Mouse (Mus musculus) megakaryocyte, embryonic 14.5 days (primary cell): Measurements from ENCODE around the gene Ankrd11. TPM values are rescaled to one million over a fixed set of nuclear protein-coding genes. Genes with fewer than 3 reads are reported as not detected.

Source experiments
- H3K27me3 ChIP-seq: replicated peaks from 2 replicates; pipeline ENCODE3; 2012; ENCODE audit warnings: inconsistent platforms
- H3K36me3 ChIP-seq: replicated peaks from 2 replicates; pipeline ENCODE3; 2012; ENCODE audit warnings: low read length, inconsistent platforms, mixed read lengths
- H3K4me1 ChIP-seq: 2 replicates; pipeline ENCODE4 v1.6.1; 2012; ENCODE audit warnings: inconsistent platforms
- H3K4me3 ChIP-seq: replicated peaks from 2 replicates; pipeline ENCODE3; 2012; ENCODE audit warnings: moderate library complexity, mild to moderate bottlenecking, inconsistent platforms
- H3K9me3 ChIP-seq: 2 replicates; pipeline ENCODE4 v1.6.1; 2012; ENCODE audit warnings: inconsistent platforms
- FLI1 ChIP-seq: IDR thresholded peaks from 2 replicates; pipeline ENCODE4 v1.6.1; 2012; ENCODE audit warnings: low read length, inconsistent platforms, mixed read lengths
- GATA1 ChIP-seq: IDR thresholded peaks from 3 replicates; pipeline ENCODE4 v1.6.1; 2012; ENCODE audit warnings: mixed read lengths, low read length, inconsistent platforms, borderline replicate concordance
- polyA plus RNA-seq: library from polyadenylated mRNA; stranded (reverse); fragments of >175 nt; gene quantifications from 2 replicates; pipeline ENCODE4 v1.2.3, GENCODE M21; 2012; ENCODE audit warnings: low replicate concordance; ENCODE audit not compliant: insufficient read depth

Gene Ankrd11
- polyA plus RNA-seq, 1 experiment: 49.4 TPM

DNA sequence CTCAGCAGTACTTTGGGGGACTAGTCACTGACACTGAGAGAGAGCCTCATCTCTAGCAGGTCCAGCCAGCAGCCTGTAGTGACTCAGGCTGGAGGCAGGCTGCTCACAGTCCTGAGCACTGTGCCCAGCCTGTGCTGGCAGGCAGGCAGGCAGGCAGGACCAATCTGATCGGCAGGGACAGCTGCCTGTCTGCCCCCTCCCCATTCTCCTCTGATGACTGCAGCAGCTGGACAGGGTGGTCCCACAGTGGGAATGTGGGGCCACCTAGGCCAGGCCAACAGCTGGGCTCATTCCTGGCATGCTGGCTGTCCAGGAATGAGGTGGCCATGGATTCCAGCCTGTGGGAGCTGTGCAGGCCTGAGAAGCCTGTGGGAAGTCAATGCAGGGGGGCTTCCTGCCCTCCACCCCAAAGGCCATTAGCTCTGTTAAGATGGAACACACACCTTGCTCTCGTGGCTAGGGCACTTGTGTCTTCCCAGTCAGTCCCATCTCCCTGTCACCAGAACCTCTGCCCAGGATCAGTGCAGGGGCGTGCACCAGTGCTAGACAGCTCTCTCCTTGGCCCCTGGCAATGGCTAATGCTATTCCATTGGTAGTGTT, 191.3 kb downstream of the Ankrd11 start:
- no peaks in the 10 kb centered on the region for H3K36me3 ChIP-seq
- H3K4me1 ChIP-seq: peaks cover 25% of the 10 kb centered on the region
- H3K27me3 ChIP-seq: peaks cover 98% of the 10 kb centered on the region
- H3K4me3 ChIP-seq: no peak overlapping the region
- TF ChIP-seq GATA1 (no peak), FLI1 (no peak)
- 0 out of 2 replicates have a peak, but pooled peaks cover 5% of the 10 kb centered on the region for H3K9me3 ChIP-seq

DNA sequence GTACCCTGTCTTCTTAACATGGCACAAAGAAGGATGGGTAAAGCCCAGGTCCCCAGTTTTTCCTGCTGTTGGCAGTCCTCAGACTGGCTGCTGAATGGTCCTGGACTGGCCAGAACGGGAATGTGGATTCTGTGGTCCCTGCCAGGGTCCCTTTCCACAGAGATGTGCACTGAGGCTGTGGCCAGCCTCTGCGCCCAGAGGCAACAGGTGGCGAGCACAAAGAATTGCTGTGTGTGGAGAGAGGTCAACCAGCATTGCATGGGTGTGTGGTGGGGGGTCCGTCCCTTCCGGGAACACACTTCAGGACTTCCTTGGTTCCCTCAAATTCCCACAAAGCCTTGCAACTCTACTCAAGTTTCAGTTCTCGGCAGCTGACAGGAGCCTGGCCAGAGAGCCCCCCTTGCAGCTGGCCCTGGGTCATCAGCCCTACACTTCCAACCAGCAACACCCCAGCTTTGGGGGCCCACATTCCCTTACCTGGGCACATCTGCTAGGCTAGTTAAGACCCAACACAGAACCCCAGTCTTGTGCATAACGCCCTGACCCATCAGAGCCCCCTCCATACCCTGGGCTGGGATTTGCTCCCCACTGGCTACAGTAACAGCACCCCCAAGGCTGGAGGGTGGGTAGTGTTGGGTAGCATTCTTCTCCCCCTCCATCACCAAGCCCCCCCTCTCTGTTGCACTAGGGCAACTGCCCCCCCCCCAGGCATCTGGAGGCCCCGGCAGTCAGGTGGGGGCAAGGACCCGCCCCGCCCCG, 192.7 kb downstream of the Ankrd11 start:
- Histone ChIP-seq H3K9me3 (0 out of 2 replicates have a peak, but pooled peaks cover 5% of the 10 kb centered on the region), H3K4me1 (peaks cover 25% of the 10 kb centered on the region), H3K36me3 (no peaks in the 10 kb centered on the region), H3K27me3 (peaks cover 94% of the 10 kb centered on the region), H3K4me3 (no peak overlapping the region)
- TF ChIP-seq GATA1: no peak
- no peak for TF ChIP-seq FLI1

DNA sequence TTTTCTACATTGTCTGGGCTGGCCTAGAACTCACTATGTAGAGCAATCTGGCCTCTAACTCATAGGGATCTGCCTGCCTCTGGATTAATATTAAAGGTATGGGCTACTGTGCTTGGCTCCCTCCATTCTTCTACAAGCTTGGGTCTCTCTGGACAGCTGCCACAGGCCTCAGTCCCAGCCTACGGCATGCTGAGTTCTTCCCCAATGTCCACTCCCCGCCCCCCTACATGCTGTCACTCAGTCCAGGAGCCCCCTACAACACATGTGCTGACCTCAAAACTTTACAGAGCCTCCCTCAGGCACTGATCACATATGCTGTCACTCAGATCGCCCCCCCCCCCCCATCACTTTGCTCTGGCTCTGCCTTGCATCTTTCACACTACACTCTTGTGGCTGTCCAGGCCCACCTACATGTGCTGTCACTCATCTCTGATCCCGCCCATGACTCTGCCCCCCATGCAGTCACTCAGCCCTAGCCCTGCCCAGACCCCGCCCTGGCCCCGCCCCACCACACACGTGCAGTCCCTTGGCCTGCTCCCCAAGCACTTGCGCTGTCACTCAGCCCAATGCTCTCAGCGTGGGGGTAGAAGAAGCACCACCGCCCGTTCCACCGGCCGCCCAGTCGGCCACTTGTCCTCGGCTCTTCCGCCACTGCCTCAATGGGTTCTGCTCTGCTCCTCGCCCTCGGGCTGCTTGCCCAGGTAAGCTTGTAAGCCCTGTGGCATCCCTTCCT, 194.1 kb downstream of the Ankrd11 start, which contains the start of gene Cdh15:
TSS of gene Cdh15 (plus strand) at position 138 of the 733 bp plus-strand sequence.
- Histone ChIP-seq H3K4me3 (no peak within 1 kb of the TSS), H3K27me3 (peaks cover 92% of the 10 kb centered on the region), H3K4me1 (peaks cover 22% of the 10 kb centered on the region), H3K36me3 (no peaks in the 10 kb centered on the region), H3K9me3 (0 out of 2 replicates have a peak, but pooled peaks cover 5% of the 10 kb centered on the region)
- TF ChIP-seq GATA1 (no peak), FLI1 (no peak)

DNA sequence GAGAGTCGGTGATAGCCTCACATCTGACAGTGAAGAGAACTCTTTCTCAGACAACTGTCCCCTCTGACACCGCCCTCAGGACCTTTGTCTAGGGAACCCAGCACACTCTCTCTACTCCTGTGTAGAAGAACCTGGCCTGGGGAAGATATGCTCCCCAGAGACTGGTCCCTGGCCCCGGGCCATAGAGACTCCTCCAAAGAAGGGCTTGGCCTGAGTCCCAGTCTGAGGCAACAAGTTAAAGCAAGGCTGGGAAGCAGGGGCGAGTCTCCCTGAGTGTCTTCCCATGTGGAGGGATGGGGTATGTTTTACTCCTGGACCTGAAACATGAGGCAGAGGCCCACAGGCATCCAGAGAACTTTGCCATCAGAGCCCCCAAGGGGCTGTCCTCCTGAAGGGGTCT, 196.4 kb downstream of the Ankrd11 start:
- no peak overlapping the region for H3K4me3 ChIP-seq
- 0 out of 2 replicates have a peak, but pooled peaks cover 5% of the 10 kb centered on the region for H3K9me3 ChIP-seq
- H3K4me1 ChIP-seq: peaks cover 22% of the 10 kb centered on the region
- TF ChIP-seq FLI1 (no peak), GATA1 (no peak)
- no peaks in the 10 kb centered on the region for H3K36me3 ChIP-seq
- H3K27me3 ChIP-seq: peaks cover 82% of the 10 kb centered on the region

DNA sequence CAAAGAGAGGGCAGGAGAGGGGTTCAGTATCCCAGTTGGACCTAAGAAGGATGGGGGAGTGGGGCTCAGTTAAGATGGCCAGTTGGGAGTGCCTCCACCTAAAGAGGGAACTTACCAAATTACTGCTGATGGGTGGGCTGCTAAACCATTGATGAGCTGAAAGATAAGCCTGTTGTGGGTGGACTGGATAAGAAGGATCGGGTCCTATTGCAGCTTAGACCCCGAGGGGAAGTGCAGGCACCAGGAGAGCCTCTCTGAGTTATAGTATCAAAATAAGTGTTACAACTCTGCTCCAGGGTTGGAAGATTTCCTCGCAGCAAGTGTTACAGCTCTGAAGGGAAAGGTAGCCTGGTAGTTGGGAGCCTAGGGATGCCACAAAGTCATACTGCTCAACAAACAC, 197.9 kb downstream of the Ankrd11 start:
- Histone ChIP-seq H3K4me1 (peaks cover 22% of the 10 kb centered on the region), H3K36me3 (no peaks in the 10 kb centered on the region), H3K27me3 (peaks cover 80% of the 10 kb centered on the region), H3K4me3 (no peak overlapping the region), H3K9me3 (0 out of 2 replicates have a peak, but pooled peaks cover 5% of the 10 kb centered on the region)
- no peak for TF ChIP-seq GATA1
- no peak for TF ChIP-seq FLI1

DNA sequence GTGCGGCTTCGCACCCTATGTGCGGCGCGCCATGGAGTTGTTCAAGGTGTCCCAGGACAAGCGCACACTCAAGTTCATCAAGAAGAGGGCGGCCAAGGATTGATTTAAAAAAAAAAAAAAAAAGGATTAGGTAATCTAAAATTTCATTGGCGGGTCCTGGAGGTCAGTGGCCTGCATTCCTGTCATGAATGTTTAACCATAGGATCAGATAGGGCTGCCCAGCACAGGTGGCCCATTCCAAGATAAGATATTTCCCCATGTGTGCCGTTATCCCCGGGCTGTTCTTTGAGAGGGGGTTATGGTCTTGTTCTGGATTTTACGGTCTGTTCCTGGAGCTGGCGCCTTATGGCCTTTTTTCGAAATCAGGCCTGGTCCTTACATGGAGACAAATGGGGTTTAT, 205.4 kb downstream of the Ankrd11 start:
- peaks cover 9% of the 10 kb centered on the region for H3K4me1 ChIP-seq
- no peak overlapping the region for H3K4me3 ChIP-seq
- H3K36me3 ChIP-seq: no peaks in the 10 kb centered on the region
- TF ChIP-seq FLI1 (no peak), GATA1 (no peak)
- H3K9me3 ChIP-seq: peaks cover 9% of the 10 kb centered on the region
- peaks cover 69% of the 10 kb centered on the region for H3K27me3 ChIP-seq

DNA sequence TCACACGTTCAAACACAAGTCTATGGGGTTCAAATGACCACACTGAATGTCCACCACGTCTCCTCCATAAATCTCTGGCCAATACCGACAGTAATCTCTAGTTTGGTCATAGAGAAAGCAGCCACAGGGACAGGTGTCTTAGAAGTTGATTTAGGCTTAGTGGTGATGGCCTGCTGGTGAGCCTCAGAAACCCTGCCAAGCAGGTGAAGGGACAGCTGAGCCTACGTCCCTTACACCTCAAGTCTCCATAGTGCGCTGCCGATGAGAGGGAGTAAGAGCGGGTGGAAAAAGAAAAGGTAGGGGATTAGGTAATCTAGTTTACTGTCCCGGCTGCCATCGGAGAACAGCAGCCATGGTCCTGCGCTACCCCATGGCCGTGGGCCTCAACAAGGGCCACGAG, 205.9 kb downstream of the Ankrd11 start:
- Histone ChIP-seq H3K4me3 (no peak overlapping the region), H3K27me3 (peaks cover 73% of the 10 kb centered on the region), H3K4me1 (peaks cover 9% of the 10 kb centered on the region), H3K36me3 (no peaks in the 10 kb centered on the region), H3K9me3 (peaks cover 9% of the 10 kb centered on the region)
- TF ChIP-seq FLI1 (no peak), GATA1 (no peak)

DNA sequence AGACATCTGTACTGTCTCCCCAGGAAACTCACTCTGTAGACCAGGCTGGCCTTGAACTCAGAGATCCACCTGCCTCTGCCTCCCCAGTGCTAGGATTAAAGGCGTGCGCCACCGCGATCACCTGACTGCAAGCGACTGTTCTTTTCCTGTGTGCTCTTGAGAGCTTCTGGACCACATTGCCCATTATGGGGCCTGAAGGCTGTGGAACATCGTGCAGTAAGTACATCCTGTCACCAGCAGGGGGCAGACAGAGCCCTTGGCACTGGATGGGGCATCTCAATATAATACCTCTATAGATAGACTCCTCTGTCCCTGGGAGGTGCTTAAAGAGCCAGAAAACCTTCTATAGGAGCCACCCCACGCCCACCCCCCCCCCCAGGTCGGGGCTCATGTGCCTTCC, 207.1 kb downstream of the Ankrd11 start:
- Histone ChIP-seq H3K4me1 (peaks cover 20% of the 10 kb centered on the region), H3K36me3 (no peaks in the 10 kb centered on the region), H3K9me3 (peaks cover 9% of the 10 kb centered on the region), H3K27me3 (peaks cover 65% of the 10 kb centered on the region), H3K4me3 (no peak overlapping the region)
- TF ChIP-seq FLI1 (no peak), GATA1 (no peak)

DNA sequence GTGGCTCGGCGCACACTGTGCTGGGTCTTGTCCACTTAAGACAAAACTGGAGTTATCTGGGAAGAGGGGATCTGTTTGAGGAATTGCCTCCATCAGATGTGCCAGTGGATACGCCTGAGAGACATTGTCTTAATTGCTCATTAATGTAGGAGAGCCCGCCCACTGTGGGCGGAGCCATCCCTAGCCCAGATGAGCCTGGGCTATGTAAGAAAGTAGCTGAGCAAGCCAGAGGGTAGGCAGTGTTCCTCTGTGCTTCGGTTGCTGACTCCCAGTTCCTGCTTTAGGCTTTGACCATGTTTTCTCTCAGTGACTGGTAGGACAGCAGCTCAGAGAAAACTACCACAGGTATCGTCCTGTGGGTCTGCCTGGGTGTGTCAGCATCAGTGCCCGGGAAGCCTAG, 207.7 kb downstream of the Ankrd11 start:
- H3K27me3 ChIP-seq: peaks cover 64% of the 10 kb centered on the region
- no peaks in the 10 kb centered on the region for H3K36me3 ChIP-seq
- H3K4me1 ChIP-seq: peaks cover 24% of the 10 kb centered on the region
- no peak overlapping the region for H3K4me3 ChIP-seq
- peaks cover 9% of the 10 kb centered on the region for H3K9me3 ChIP-seq
- no peak for TF ChIP-seq GATA1
- TF ChIP-seq FLI1: no peak

Other genes starting within 250 kb of the Ankrd11 start
- not detected in 2 replicates for gene Cdh15, start 194.3 kb downstream of the Ankrd11 start, polyA plus RNA-seq
- 9.5 and 14.6 TPM in 2 replicates for gene Spg7, start 20.7 kb upstream of the Ankrd11 start, polyA plus RNA-seq
- 3,221 and 4,089 TPM in 2 replicates for gene Rpl13, start 60.1 kb upstream of the Ankrd11 start, polyA plus RNA-seq
- gene Cpne7, start 75.1 kb upstream of the Ankrd11 start, polyA plus RNA-seq: 0.43 TPM in 1 of 2 replicates, not detected in the other
- gene Sult5a1, start 116.0 kb upstream of the Ankrd11 start, polyA plus RNA-seq: not detected in 2 replicates
- gene Dpep1, start 144.0 kb upstream of the Ankrd11 start, polyA plus RNA-seq: not detected in 2 replicates
- 25.0 and 29.4 TPM in 2 replicates for gene Chmp1a, start 170.5 kb upstream of the Ankrd11 start, polyA plus RNA-seq
- gene Spata33, start 170.6 kb upstream of the Ankrd11 start, polyA plus RNA-seq: not detected in 2 replicates
- gene Cdk10, start 182.6 kb upstream of the Ankrd11 start, polyA plus RNA-seq: 39.4 and 48.1 TPM in 2 replicates
- 5.3 and 6.1 TPM in 2 replicates for gene Spata2l, start 194.0 kb upstream of the Ankrd11 start, polyA plus RNA-seq
- 5.0 and 11.6 TPM in 2 replicates for gene Zfp276, start 211.9 kb upstream of the Ankrd11 start, polyA plus RNA-seq
- gene Vps9d1, start 212.1 kb upstream of the Ankrd11 start, polyA plus RNA-seq: 49.9 and 179 TPM in 2 replicates